Mouse (Mus musculus) brain, embryonic 14.5 days (tissue): ENCODE measurements around the gene Lin54.

Experiments used
- CTCF ChIP-seq: fragments of 200-500 bp; IDR thresholded peaks from 2 replicates; pipeline ENCODE4 v1.5.1; 2012; ENCODE audit warnings: inconsistent platforms, mild to moderate bottlenecking, moderate library complexity, borderline replicate concordance; ENCODE audit not compliant: insufficient read depth, insufficient read length; ENCODE audit errors: extremely low read depth
- POLR2A ChIP-seq: fragments of 200-500 bp; IDR thresholded peaks from 2 replicates; pipeline ENCODE4 v1.6.1; 2012; ENCODE audit warnings: mild to moderate bottlenecking, inconsistent platforms, borderline replicate concordance; ENCODE audit not compliant: poor library complexity, insufficient read depth, insufficient read length, severe bottlenecking; ENCODE audit errors: extremely low read depth

- no peak for TF ChIP-seq CTCF
- TF ChIP-seq POLR2A = no peak
Measured at GRCm38 (mm10) chr5:100437917-100438316, 62.5 kb downstream of the Lin54 start.
